Mouse (Mus musculus) megakaryocyte, embryonic 14.5 days (primary cell): ENCODE data around the gene Spp1.

Source experiments
- FLI1 ChIP-seq: IDR thresholded peaks from 2 replicates; pipeline ENCODE4 v1.6.1; 2012; ENCODE audit warnings: low read length, inconsistent platforms, mixed read lengths
- GATA1 ChIP-seq: IDR thresholded peaks from 3 replicates; pipeline ENCODE4 v1.6.1; 2012; ENCODE audit warnings: mixed read lengths, low read length, inconsistent platforms, borderline replicate concordance

- TF ChIP-seq GATA1 (no peak), FLI1 (no peak)
Observed at GRCm38 (mm10) chr5:104417721-104418120, 17.2 kb upstream of the Spp1 start.
